Mouse (Mus musculus): ENCODE data around the gene Cabp4. TPM values are rescaled to one million over a fixed set of nuclear protein-coding genes. Genes with fewer than 3 reads are reported as not detected.

The Cabp4 gene
- polyA plus RNA-seq, 1 experiment, result 0.05 TPM

DNA sequence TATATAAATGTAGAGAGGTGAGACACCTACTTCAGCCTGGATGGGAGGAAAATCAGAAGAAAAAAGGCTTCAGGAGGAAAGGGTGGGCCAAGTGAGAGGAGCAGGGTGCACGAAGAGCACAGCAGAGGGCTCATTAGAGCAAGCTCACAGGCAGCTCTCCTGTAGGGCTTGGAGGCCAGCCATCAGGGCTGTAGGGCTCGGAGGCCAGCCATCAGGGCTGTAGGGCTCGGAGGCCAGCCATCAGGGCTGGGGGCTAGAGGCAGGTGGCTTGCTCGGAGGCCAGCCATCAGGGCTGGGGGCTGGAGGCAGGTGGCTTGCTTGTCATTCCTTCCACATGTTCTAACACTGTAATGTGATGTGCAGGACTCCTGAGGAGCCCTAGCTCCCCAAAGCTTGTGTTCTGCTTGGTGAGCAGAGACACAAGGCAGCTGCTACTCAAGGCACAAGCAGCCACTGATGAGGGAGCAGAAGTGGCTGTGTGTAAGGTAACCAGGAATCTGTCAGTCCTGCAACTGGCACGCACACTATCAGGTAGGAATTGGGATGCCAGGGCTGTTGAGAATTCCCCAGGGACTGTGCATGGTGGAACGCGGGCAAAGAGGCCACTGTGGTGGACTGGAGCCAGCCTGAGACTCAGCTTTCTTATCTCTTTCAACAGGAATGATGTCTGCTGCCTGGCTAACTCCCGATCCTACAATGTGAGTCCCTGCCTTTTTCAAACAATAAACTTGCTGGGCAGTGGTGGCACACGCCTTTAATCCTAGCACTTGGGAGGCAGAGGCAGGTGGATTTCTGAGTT lies 23.0 kb upstream of the Cabp4 start:
- Histone ChIP-seq H3K9me3 (ENCODE audit: control insufficient read depth, low read length) (no peaks in the 10 kb centered on the region; the same call in 1 of the 2 replicates), H3K27me3 (ENCODE audit: control insufficient read depth) (peaks cover 6% of the 10 kb centered on the region), H3K36me3 (ENCODE audit: control insufficient read depth) (peaks cover 4% of the 10 kb centered on the region), H3K4me3 (replicated peaks) (no peak overlapping the region), H3K4me1 (ENCODE audit: control insufficient read depth) (peaks cover 69% of the 10 kb centered on the region)
- TF ChIP-seq GATA1 (IDR thresholded peaks at IDR 0.05; ENCODE audit: low read length) (no peak), TAL1 (IDR thresholded peaks at IDR 0.05; ENCODE audit: low read length) (no peak)

DNA sequence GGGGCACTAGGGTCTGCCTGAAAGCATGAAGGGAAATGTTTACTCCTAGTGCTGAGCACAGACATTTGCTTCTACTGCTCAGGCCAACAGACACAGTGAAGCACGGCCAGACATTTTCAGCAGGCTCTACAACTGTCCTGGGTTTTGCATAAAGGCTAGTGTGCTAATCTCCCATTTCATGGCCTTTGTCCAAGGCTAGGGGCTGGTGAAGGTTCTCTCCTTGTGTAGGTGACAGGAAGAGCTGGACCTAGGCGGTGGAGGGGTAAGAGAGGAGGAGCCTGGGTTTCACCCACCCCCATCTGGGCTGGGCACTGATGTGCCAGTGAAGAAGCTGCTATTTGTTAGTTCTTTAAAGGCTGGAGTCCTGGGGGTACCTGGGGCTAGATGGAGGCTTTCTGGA lies 20.9 kb upstream of the Cabp4 start:
- TF ChIP-seq TAL1 (IDR thresholded peaks at IDR 0.05; ENCODE audit: low read length), result no peak
- no peak for TF ChIP-seq GATA1 (IDR thresholded peaks at IDR 0.05; ENCODE audit: low read length)
- H3K36me3 ChIP-seq (ENCODE audit: control insufficient read depth), result peaks cover 23% of the 10 kb centered on the region

DNA sequence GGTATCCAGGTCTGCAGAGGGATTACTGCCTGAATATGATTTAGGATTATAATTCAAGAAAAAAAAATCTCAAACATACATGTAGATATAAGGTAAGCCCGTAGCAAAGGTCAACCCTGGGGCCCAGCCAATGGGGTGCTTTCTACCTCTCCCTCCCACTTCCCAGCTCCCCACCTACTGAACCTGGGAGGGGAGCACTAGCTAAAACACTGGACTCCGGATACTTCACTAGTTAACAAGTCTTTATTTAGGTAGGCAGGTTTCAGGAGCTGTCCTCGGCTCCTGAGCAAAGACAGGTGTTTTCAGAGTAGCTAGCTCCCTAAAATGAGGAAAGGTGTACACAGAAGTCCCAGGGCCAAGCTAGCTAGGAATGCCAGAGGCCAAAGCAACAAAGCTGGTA lies 20.3 kb upstream of the Cabp4 start:
- H3K4me3 ChIP-seq (replicated peaks), result no peak overlapping the region
- H3K4me1 ChIP-seq (ENCODE audit: control insufficient read depth), result peaks cover 55% of the 10 kb centered on the region
- peaks cover 29% of the 10 kb centered on the region for H3K36me3 ChIP-seq (ENCODE audit: control insufficient read depth)
- no peaks in the 10 kb centered on the region; the same call in 1 of the 2 replicates for H3K9me3 ChIP-seq (ENCODE audit: control insufficient read depth, low read length)
- H3K27me3 ChIP-seq (ENCODE audit: control insufficient read depth), result no peaks in the 10 kb centered on the region
- no peak for TF ChIP-seq TAL1 (IDR thresholded peaks at IDR 0.05; ENCODE audit: low read length)
- TF ChIP-seq GATA1 (IDR thresholded peaks at IDR 0.05; ENCODE audit: low read length), result no peak

More for the DNA sequence above, 20.9 kb upstream of the Cabp4 start:
- Histone ChIP-seq H3K4me3 (replicated peaks) (no peak overlapping the region), H3K9me3 (ENCODE audit: control insufficient read depth, low read length) (no peaks in the 10 kb centered on the region; the same call in 1 of the 2 replicates), H3K27me3 (ENCODE audit: control insufficient read depth) (no peaks in the 10 kb centered on the region), H3K4me1 (ENCODE audit: control insufficient read depth) (peaks cover 61% of the 10 kb centered on the region)

DNA sequence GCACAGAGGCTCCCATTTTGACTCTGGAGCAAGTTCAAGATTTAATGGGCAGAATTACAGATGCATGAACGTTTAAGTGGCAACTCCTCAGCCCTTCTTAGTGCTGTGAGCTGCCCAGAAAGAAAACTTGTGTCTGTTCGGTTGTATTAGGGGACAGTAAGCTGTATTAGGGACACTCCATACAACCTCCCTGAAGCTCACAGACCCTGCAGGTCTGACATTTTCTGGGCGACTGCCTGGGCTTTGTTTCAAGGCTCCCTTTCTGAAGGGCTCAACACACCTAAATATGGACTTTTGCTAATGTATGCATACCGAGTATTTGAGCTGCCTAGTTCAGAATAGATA lies 19.7 kb upstream of the Cabp4 start:
- H3K4me1 ChIP-seq (ENCODE audit: control insufficient read depth), result peaks cover 53% of the 10 kb centered on the region
- H3K9me3 ChIP-seq (ENCODE audit: control insufficient read depth, low read length), result no peaks in the 10 kb centered on the region; the same call in 1 of the 2 replicates
- no peak for TF ChIP-seq TAL1 (IDR thresholded peaks at IDR 0.05; ENCODE audit: low read length)
- TF ChIP-seq GATA1 (IDR thresholded peaks at IDR 0.05; ENCODE audit: low read length), result no peak
- H3K4me3 ChIP-seq (replicated peaks), result peak overlapping the region; percentile 81
- peaks cover 35% of the 10 kb centered on the region for H3K36me3 ChIP-seq (ENCODE audit: control insufficient read depth)
- H3K27me3 ChIP-seq (ENCODE audit: control insufficient read depth), result no peaks in the 10 kb centered on the region

DNA sequence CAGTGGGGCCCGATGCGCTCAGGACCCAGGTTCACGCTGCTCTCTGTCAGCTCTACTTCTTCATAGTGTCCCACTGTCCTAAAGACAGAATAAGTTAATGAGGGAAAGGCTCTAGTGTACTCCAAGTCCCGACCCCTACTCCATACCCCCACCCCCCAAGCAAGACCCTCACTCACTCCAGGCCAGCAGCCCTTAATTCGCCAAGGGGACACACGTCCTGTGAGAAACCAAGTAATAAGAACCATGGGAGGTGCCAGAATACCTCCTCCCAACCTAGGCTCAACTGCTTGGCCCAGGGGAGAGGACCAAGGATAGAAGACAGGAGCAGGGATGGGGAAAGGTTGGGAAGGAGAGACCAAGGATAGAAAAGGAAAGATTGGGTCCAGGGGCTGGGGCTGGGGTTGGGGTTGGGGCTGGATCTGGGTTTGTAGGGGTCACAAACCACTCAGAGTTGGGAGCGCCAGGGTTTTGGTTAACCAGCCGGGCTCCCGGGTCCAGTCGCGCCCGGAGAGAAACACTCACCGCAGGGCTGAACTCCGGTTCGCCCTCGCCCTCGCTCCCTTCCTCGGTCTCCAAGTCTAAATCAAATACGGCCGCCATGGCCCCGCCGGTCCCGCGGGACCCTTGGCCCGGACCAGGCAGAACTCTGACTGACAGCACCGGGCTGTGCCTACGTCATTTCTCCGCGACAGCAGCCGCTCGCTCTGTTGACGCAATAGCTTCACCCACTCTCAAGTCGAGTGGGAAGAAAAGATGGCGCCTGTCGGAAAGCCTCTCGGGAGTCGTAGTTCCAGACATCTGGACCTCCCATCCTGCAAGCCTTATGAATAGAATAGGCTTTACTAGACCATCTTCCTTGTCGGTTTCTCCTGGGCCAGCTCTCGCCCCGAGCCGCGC lies 19.1 kb upstream of the Cabp4 start, which contains the start of gene Rps6kb2:
Gene Rps6kb2 (minus strand): TSS at position 709 of the 897 bp plus-strand sequence.
- no peak for TF ChIP-seq GATA1 (IDR thresholded peaks at IDR 0.05; ENCODE audit: low read length)
- no peak for TF ChIP-seq TAL1 (IDR thresholded peaks at IDR 0.05; ENCODE audit: low read length)
- Histone ChIP-seq H3K27me3 (ENCODE audit: control insufficient read depth) (no peaks in the 10 kb centered on the region), H3K4me1 (ENCODE audit: control insufficient read depth) (peaks cover 51% of the 10 kb centered on the region), H3K36me3 (ENCODE audit: control insufficient read depth) (peaks cover 41% of the 10 kb centered on the region), H3K4me3 (replicated peaks) (peak within 1 kb of the TSS; percentile 81), H3K9me3 (ENCODE audit: control insufficient read depth, low read length) (no peaks in the 10 kb centered on the region)

DNA sequence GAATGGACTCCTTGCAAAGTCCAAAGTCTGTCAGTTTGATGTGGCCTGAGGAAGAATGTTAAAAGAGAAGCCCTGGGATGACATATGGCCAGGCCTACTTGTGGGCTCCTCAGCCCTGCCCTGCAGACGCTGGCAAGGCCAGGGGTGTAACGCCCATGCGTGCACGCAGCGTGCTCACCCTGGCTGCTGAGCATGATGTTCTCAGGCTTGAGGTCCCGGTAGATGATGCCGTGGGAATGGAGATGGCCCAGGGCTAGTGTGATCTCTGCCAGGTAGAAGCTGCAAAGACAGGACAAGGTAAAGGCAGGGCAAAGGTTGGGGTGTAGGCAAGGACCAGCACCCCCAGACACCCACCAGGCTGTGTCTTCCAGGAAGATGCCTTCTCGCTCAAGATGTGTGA lies 15.2 kb upstream of the Cabp4 start:
- TF ChIP-seq TAL1 (IDR thresholded peaks at IDR 0.05; ENCODE audit: low read length) (no peak), GATA1 (IDR thresholded peaks at IDR 0.05; ENCODE audit: low read length) (no peak)
- H3K9me3 ChIP-seq (ENCODE audit: control insufficient read depth, low read length), result no peaks in the 10 kb centered on the region
- H3K4me3 ChIP-seq (replicated peaks), result no peak overlapping the region
- H3K27me3 ChIP-seq (ENCODE audit: control insufficient read depth), result no peaks in the 10 kb centered on the region
- H3K36me3 ChIP-seq (ENCODE audit: control insufficient read depth), result peaks cover 71% of the 10 kb centered on the region
- H3K4me1 ChIP-seq (ENCODE audit: control insufficient read depth), result peaks cover 42% of the 10 kb centered on the region

DNA sequence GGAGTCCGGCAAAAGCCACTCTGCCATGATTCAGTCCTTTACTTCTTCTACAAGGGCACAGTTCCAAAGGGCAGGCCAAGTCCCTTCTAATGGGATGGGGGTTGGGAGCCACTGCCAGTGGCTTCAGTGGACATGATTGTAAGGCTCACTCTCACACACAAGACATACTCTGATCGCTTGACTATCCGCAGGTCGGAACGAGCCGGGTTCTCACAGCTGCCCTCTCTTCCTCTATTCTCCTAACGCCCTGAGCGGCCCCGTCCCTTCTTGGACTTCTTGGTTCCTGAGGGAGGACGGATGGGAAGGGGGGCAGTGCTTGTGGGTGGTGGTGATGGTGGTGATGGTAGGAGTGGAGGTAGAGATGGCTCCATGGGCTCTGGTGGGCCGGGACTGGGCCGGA lies 12.9 kb upstream of the Cabp4 start:
- TF ChIP-seq TAL1 (IDR thresholded peaks at IDR 0.05; ENCODE audit: low read length), result no peak
- no peak for TF ChIP-seq GATA1 (IDR thresholded peaks at IDR 0.05; ENCODE audit: low read length)
- H3K4me3 ChIP-seq (replicated peaks), result no peak overlapping the region
- H3K4me1 ChIP-seq (ENCODE audit: control insufficient read depth), result peaks cover 30% of the 10 kb centered on the region
- H3K36me3 ChIP-seq (ENCODE audit: control insufficient read depth), result peaks cover 84% of the 10 kb centered on the region
- no peaks in the 10 kb centered on the region for H3K27me3 ChIP-seq (ENCODE audit: control insufficient read depth)
- H3K9me3 ChIP-seq (ENCODE audit: control insufficient read depth, low read length), result no peaks in the 10 kb centered on the region

DNA sequence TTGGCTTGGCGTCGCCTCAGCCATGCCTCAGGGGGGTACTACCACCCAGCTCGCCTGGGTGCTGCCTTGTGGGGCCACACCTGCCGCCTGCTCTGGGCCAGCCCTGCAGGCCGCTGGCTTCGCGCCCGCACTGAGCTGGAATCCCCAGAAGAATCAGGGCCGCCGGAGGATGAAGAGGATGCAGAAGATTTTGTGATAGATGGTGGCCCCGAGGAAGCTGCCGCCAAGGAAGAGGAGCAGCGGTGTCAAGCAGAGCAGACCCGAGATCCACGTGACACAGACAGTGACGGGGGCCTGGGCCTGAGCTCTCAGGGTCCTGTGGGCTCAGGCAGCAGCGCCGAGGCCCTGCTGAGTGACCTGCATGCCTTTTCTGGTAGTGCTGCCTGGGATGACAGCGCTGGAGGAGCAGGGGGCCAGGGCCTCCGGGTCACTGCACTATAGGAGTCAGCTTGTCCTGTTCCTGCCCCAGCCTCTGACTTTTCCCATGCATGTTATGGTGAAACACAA lies 12.3 kb upstream of the Cabp4 start:
- Histone ChIP-seq H3K36me3 (ENCODE audit: control insufficient read depth) (peaks cover 82% of the 10 kb centered on the region), H3K27me3 (ENCODE audit: control insufficient read depth) (no peaks in the 10 kb centered on the region), H3K4me1 (ENCODE audit: control insufficient read depth) (peaks cover 26% of the 10 kb centered on the region), H3K9me3 (ENCODE audit: control insufficient read depth, low read length) (no peaks in the 10 kb centered on the region), H3K4me3 (replicated peaks) (no peak overlapping the region)
- no peak for TF ChIP-seq GATA1 (IDR thresholded peaks at IDR 0.05; ENCODE audit: low read length)
- TF ChIP-seq TAL1 (IDR thresholded peaks at IDR 0.05; ENCODE audit: low read length), result no peak
